Mouse (Mus musculus): ENCODE results near the gene Sez6l.

GRCm38 (mm10) chr5:112538295-112538694 is 38.7 kb downstream of the Sez6l start:
- TF ChIP-seq CTCF (IDR thresholded peaks at IDR 0.05), result no peak
- no peak for TF ChIP-seq POLR2A (IDR thresholded peaks at IDR 0.05; ENCODE audit: insufficient read depth, low read depth, low read length)
